Mouse (Mus musculus) retina, postnatal 1 day (tissue): ENCODE data around the gene Cyp2t4.

Source experiments
- DNase-seq: peaks from one replicate; pipeline ENCODE4 v3.0.0-alpha.2; 2012

Cyp2t4 gene

GRCm38 (mm10) chr7:27162780-27163449 is 9.4 kb downstream of the Cyp2t4 start:
- no peak for DNase-seq

DNA sequence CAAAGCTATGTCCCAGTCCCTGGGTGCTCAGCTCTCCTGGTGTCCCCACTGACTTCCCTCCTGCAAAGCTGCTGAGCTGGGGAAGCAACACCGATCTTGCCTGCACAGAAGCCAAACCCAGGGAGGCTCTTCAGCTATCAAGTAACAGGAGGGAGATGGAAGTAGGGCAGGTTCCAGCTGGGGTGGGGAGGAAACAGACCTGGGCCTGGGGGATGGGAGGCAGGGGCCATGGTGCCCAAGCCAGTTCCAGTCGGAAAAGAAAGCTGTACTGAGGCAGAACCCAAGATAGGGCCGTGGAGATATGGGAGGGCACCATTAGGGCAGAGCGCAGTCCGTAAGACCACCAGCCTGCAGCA is 9.9 kb downstream of the Cyp2t4 start:
- DNase-seq, result no peak

DNA sequence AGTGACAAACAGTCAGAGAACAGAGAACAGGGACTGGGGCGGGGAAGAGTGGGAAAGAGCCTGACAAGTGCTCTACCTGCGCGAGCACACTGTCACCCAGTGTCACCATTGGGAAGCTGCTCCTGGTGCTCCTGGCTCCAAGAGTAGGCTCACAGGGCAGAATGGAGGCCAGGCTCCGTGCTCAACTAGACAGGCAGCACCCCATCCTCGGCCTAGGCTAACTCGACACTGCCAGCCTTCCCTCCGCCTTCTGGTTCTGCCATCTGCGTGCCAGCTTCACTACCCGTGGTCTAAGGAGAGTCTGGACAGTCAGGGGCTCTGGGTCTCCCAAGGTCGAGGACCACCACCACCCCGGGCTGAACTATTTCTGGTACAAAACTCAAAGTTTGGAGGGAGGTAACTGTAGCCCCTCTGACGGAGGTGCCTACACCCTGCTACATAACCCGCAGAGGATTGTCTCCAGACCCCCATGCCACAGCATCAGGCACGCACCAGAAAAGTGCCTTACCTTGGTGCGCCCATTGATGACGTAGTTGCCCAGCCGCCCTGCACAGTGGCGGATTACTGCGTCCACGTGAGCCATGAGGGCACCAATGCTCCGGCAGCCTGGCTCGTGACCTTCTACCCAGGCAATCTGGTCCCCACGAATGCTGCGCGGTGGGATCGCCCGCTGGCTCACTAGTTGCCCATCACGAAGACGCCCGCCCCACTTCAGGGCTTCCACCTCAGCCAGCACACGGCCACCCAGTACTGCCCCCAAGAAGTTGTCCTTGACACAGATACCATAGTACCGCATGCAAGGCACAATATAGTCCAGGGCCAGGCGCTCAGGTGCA is 10.8 kb downstream of the Cyp2t4 start:
- no peak for DNase-seq

- no peak for DNase-seq
These were observed 11.6 kb downstream of the Cyp2t4 start for GRCm38 (mm10) chr7:27165007-27165655.

GRCm38 (mm10) chr7:27165696-27166095 is 12.2 kb downstream of the Cyp2t4 start:
- no peak for DNase-seq

DNA sequence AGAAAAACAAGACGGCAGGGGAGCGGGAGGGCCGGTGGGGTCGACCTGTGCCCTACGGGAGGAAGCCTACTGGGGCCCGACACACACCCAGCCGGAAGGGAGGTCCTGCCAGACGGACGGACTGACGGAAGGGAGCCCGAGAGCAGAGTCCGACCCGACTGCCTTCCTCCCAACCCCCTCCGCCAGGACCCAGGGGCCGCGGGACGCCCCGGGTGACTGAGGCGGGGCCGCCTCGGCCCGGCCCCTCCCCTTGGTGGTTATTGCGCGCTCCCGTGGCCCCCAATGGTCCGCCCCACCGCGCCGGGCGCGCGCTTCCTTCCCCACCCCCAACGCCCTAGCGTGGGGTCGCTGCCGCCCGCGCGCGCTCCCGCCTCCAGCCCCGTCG is 12.7 kb downstream of the Cyp2t4 start:
- peak; percentile 87 for DNase-seq

- peak; percentile 95 for DNase-seq
These were observed 13.3 kb downstream of the Cyp2t4 start, which contains the start of gene Egln2 for GRCm38 (mm10) chr7:27166614-27167474. Egln2 (minus strand) TSS chr7:27166802.

DNA sequence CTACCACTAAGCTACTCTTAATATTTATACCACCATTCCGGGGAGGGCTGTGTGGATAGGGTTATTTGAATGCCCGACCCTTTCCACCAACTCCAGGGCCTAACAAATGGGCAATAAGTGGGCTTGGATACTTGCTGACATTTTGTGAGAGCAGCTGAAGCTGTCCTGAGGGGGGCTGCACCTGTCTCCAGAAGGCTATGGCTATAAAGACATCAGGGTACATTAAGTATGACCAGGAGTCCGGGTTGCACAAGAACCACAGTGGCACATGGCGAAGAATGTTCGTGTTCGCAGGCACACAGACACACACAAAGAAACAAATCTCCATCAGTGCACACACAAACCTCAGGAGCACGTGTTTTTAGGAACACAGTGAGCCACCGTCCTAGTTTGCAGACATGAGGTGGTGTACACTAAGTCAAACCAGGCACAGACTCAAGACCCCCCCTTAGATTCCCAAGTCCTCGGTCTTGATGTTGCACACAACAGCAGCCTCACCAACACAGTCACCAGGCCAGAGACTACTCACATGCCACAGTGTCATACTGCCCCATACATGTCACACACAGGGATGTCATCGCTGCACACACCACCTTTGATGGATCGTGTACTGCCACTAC is 14.1 kb downstream of the Cyp2t4 start:
- DNase-seq, result no peak

GRCm38 (mm10) chr7:27168371-27168770 is 14.9 kb downstream of the Cyp2t4 start:
- DNase-seq, result no peak

DNA sequence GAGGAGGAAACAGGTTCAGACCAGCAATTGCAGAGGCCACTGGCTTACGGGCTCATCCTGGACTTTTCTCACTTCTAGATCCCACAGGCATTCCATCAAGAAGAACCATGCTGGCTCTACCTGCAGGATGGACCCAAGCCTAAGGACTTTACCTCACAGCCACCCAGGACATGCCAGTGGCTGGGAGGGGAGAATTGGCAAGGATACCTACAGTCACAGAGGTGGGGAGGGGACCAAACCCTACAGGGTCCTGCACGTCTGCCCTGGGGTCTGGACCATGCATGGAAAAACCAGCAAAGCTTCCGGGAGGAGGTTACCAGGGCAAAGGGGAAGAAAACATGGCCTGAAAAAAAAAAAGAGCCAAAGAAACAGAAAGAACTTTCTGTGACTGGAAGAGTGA is 17.5 kb downstream of the Cyp2t4 start:
- no peak for DNase-seq

DNA sequence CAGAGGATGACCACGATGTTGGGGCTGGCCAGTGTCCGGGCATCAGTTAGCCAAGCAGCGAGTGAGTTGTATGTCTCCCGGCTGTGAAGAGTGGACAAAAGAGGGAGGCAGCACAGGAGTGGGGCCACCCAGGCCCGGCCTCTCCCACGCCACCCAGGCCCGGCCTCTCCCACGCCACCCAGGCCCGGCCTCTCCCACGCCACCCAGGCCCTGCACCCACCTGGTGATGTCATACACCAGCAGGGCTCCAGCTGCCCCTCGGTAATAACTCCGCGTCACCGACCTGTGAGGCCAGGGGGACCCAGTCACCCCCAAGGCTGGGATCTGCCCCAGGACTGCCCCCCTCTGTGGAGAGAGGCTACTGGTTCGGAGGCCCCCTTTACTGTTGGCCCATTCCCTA is 21.0 kb downstream of the Cyp2t4 start:
- no peak for DNase-seq

GRCm38 (mm10) chr7:27174896-27175295 is 21.4 kb downstream of the Cyp2t4 start:
- no peak for DNase-seq

DNA sequence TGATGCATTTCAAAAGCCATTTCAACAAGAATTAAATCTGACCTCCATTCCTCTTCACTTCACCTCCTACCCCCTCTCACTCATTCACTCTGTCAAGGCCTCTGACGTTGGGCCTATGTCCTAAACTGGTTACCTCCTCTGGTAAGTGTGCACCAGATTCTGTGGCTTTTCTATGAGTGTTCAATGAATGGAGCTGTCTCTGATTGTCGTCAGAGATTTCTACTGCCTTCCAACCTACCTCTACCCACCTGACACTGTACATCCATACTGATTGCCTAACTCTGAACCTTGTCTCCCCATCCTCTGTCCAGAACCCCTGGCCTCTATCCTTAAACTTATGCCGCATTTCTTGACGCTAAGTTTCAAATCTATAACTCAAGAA is 24.4 kb downstream of the Cyp2t4 start:
- DNase-seq, result no peak

DNA sequence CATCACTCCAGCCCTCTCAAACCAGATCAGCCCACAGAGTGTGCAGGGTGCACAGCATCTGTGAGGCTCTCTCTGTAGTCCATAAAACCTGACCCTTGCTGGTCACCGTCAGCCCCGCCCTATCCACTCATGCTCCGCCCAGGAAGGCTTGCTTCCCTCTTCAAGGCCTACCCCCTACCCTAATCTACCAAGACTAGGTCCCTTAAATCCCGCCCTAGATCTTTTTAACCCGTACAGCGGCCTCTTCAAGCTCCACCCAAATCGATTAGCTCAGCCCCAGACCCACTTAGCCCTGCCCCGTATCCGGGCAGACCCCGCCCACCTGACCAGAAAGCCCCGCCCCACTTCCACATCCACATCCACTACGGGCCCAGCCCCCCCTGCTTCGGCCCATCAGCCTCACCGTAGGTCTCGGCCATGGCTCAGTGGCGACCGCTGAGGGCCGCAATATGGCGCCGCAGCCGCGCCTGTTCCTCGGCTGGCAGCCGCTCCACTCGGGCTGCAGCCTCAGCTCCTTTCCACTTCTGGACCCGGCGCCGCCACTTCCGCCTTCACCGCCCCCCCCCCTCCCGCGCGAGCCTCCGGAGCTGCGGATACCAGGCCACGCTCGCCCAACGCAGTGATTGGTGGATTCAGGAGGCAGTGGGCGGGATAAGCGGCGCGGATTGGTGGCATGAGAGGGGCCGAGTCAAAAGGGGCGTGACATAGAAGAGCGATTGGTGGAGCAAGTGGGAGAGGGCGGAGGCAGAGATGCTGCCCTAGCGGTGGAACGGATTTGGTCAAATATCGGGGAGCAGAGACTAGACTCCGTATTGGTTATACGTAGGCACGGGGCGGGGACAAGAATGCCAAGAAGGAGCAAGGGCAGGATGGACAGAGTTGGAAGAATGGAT is 25.1 kb downstream of the Cyp2t4 start, which contains the start of gene Rab4b:
Gene Rab4b (minus strand): TSS at position 573 of the 893 bp plus-strand sequence.
- DNase-seq, result peak; percentile 100

- DNase-seq, result no peak
These were observed 25.9 kb downstream of the Cyp2t4 start for GRCm38 (mm10) chr7:27179217-27179918.

DNA sequence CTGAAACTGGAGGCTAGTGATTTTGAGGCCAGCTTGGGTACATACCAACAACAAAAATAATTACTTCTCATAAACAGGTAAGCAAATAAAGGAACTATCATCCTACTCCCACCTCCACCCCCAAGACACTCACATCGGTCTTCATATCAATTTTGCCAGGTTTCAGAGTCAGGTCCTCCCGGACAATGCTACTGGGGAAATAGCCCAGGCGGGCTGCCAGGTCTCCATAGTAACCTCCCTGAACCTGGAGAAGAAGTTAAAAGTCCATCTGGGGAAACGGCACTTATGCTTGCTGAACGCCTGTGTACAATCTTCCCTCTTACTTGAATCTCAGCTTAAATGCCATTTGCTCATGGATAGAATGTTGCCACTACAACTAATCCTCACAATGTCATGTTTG is 26.5 kb downstream of the Cyp2t4 start:
- no peak for DNase-seq

DNA sequence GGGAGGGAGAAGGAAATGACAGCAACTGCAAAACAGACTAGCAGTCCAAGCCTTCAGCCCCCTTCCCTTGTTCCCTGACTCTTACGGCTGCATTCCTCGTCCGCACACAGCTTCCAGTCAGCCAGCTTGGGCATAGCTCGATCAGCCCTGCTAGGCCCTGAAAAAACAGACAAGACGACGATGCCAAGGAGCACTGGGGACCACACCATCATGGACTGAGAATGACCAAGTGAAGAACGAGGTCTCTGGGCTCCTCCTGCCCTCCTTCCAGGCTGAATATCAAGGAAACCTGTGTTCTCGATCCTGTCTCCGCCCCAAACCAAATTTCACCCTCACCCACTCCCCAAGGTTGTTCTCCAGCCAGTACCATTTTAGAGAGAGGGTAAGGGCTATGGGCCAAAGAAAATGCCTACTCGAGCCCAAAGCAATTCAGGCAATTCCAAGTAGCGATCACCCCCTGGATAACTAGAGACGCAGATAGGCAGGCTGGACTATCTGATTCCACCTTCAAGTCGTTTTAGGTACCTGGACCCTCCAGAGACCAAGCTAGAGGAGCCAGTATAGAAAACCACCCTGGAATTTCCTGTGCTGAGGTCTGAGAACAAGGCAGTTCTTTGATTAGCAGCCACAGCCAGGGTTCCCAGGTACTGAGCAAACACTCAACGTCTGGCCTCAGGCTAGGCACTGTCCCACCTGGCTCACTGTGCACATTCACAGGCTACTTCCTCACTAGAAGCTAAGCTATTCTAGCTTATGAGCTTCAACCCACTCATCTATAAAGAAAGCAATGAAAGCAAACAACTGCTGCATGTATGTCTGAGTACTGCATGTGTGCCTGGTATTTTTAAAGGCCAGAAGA is 27.6 kb downstream of the Cyp2t4 start, which contains the start of the genes Gm21983 and Mia:
Gene Gm21983 (minus strand): TSS at position 250 of the 859 bp plus-strand sequence.
Gene Mia (minus strand): TSS at position 321 of the 859 bp plus-strand sequence.
- no peak for DNase-seq

DNA sequence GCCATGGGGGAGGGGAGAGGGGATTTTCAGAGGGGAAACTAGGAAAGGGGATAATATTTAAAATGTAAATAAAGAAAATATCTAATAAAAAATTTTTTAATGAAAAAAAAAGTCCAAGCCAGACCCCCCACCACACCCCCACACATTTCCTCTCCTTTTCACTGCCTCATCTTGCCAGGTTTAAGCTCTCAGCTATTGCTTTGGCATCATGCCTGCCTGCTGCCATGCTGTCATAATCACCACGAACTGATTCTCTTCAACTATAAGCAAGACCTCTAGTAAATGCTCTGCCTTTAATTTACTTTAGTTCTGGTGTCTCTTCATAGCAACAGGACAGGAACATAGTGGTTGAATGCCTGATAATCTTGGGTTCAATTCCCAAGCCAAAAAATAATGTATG is 29.0 kb downstream of the Cyp2t4 start:
- DNase-seq, result no peak

DNA sequence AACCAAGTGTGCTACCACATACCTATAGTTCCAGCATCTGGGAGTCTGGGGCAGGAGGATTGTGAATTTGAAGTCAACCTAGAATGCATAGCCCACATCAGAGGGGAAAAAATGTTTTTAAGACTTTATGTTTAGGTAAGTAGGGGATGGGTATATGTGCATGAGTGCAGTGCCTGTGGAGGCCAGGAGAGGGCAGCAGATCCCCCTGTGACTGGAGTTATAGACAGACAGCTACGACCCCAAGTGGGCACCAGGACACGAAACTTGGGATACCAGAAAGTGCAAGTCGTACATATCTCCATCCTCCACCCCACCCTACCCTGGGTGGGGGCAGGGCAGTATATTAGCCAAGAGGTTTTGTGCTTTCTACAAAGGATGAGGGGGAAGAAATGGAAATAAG is 31.4 kb downstream of the Cyp2t4 start:
- DNase-seq, result peak; percentile 44
